Mouse (Mus musculus): ENCODE data around the gene Akap6. TPM values are rescaled to one million over a fixed set of nuclear protein-coding genes. Genes with fewer than 3 reads are reported as not detected.

The Akap6 gene
- total RNA-seq, 2 experiments from 2014 or later = 182 to 191 TPM

- intact Hi-C loops (cut with DNase I) = no loop called here
- no peak for DNase-seq (ENCODE audit: extremely low spot score in 1 of 2, low spot score in 2 of 2)
Measured at GRCm38 (mm10) chr12:52934989-52935388, 235.8 kb downstream of the Akap6 start.

GRCm38 (mm10) chr12:52938786-52939185, 239.6 kb downstream of the Akap6 start:
- no peak for DNase-seq (ENCODE audit: extremely low spot score in 1 of 2, low spot score in 2 of 2)
- intact Hi-C loops (cut with DNase I) = no loop called here

GRCm38 (mm10) chr12:52939324-52939946, 240.3 kb downstream of the Akap6 start:
- intact Hi-C loops (cut with DNase I) = no loop called here
- no peak for DNase-seq (ENCODE audit: extremely low spot score in 1 of 2, low spot score in 2 of 2)

GRCm38 (mm10) chr12:52941941-52942340, 242.8 kb downstream of the Akap6 start:
- intact Hi-C loops (cut with DNase I) = no loop called here
- DNase-seq (ENCODE audit: extremely low spot score in 1 of 2, low spot score in 2 of 2) = no peak

- intact Hi-C loops (cut with DNase I) = no loop called here
- DNase-seq (ENCODE audit: extremely low spot score in 1 of 2, low spot score in 2 of 2) = no peak
Measured at GRCm38 (mm10) chr12:52944274-52944673, 245.1 kb downstream of the Akap6 start.

- no peak for DNase-seq (ENCODE audit: extremely low spot score in 1 of 2, low spot score in 2 of 2)
- intact Hi-C loops (cut with DNase I) = no loop called here
Measured at GRCm38 (mm10) chr12:52944949-52945348, 245.8 kb downstream of the Akap6 start.

- no peak for DNase-seq (ENCODE audit: extremely low spot score in 1 of 2, low spot score in 2 of 2)
- intact Hi-C loops (cut with DNase I) = no loop called here
Measured at GRCm38 (mm10) chr12:52950660-52951059, 251.5 kb downstream of the Akap6 start.

- DNase-seq (ENCODE audit: extremely low spot score in 1 of 2, low spot score in 2 of 2) = no peak
- intact Hi-C loops (cut with DNase I) = no loop called here
Measured at GRCm38 (mm10) chr12:52957587-52957986, 258.4 kb downstream of the Akap6 start.

GRCm38 (mm10) chr12:52957994-52958393, 258.8 kb downstream of the Akap6 start:
- no peak for DNase-seq (ENCODE audit: extremely low spot score in 1 of 2, low spot score in 2 of 2)
- intact Hi-C loops (cut with DNase I) = no loop called here

- DNase-seq (ENCODE audit: extremely low spot score in 1 of 2, low spot score in 2 of 2) = peak in 1 of 2 experiments; percentile 20
- intact Hi-C loops (cut with DNase I) = no loop called here
Measured at GRCm38 (mm10) chr12:52991745-52992144, 292.6 kb downstream of the Akap6 start.

GRCm38 (mm10) chr12:53012336-53012735, 313.2 kb downstream of the Akap6 start:
- intact Hi-C loops (cut with DNase I) = no loop called here
- no peak for DNase-seq (ENCODE audit: extremely low spot score in 1 of 2, low spot score in 2 of 2)

- no peak for DNase-seq (ENCODE audit: extremely low spot score in 1 of 2, low spot score in 2 of 2)
- intact Hi-C loops (cut with DNase I) = no loop called here
Measured at GRCm38 (mm10) chr12:53014539-53014938, 315.4 kb downstream of the Akap6 start.

- no peak for DNase-seq (ENCODE audit: extremely low spot score in 1 of 2, low spot score in 2 of 2)
- intact Hi-C loops (cut with DNase I) = no loop called here
Measured at GRCm38 (mm10) chr12:53024575-53025246, 325.5 kb downstream of the Akap6 start.

- intact Hi-C loops (cut with DNase I) = no loop called here
- no peak for DNase-seq (ENCODE audit: extremely low spot score in 1 of 2, low spot score in 2 of 2)
Measured at GRCm38 (mm10) chr12:53027308-53027707, 328.1 kb downstream of the Akap6 start.

GRCm38 (mm10) chr12:53028926-53029325, 329.7 kb downstream of the Akap6 start:
- intact Hi-C loops (cut with DNase I) = no loop called here
- DNase-seq (ENCODE audit: extremely low spot score in 1 of 2, low spot score in 2 of 2) = peak in 1 of 2 experiments; percentile 14

GRCm38 (mm10) chr12:53029910-53030309, 330.7 kb downstream of the Akap6 start:
- intact Hi-C loops (cut with DNase I) = no loop called here
- DNase-seq (ENCODE audit: extremely low spot score in 1 of 2, low spot score in 2 of 2) = no peak

- peak; percentile 50 to 51 for DNase-seq (ENCODE audit: extremely low spot score in 1 of 2, low spot score in 2 of 2)
- intact Hi-C loops (cut with DNase I) = no loop called here
Measured at GRCm38 (mm10) chr12:53032762-53033161, 333.6 kb downstream of the Akap6 start.

GRCm38 (mm10) chr12:53033404-53033913, 334.3 kb downstream of the Akap6 start:
- DNase-seq (ENCODE audit: extremely low spot score in 1 of 2, low spot score in 2 of 2) = peak; percentile 64 to 81
- intact Hi-C loops (cut with DNase I) = no loop called here

- peak in 1 of 2 experiments; percentile 53 for DNase-seq (ENCODE audit: extremely low spot score in 1 of 2, low spot score in 2 of 2)
Measured at GRCm38 (mm10) chr12:53040634-53041033, 341.5 kb downstream of the Akap6 start.

GRCm38 (mm10) chr12:53042739-53043138, 343.6 kb downstream of the Akap6 start:
- peak in 1 of 2 experiments; percentile 57 for DNase-seq (ENCODE audit: extremely low spot score in 1 of 2, low spot score in 2 of 2)
- intact Hi-C loops (cut with DNase I) = loop anchor here (5.0 to 10.0 kb wide), 2 partner anchors 205 to 1022 kb away; partner anchors contain the start of gene Npas3

More at GRCm38 (mm10) chr12:53040634-53041033, 341.5 kb downstream of the Akap6 start:
- intact Hi-C loops (cut with DNase I) = loop anchor here (5.0 to 10.0 kb wide), 2 partner anchors 207 to 1024 kb away; partner anchors contain the start of gene Npas3

Data from left cerebral cortex, postnatal 10 days (tissue).